Mouse (Mus musculus) G1E (cell line): ENCODE measurements around the gene Hoxc5.

ENCODE experiments used
- CTCF ChIP-seq: IDR thresholded peaks from 2 replicates; pipeline ENCODE4 v1.5.1; 2012; ENCODE audit warnings: low read depth, low read length, inconsistent platforms, mixed read lengths
- GATA1 ChIP-seq: IDR thresholded peaks from 2 replicates; pipeline ENCODE4 v1.6.1; 2012; ENCODE audit warnings: borderline replicate concordance, low read length, inconsistent platforms, mixed read lengths
- POLR2AphosphoS5 ChIP-seq: IDR thresholded peaks from 2 replicates; pipeline ENCODE4 v1.6.1; 2012; ENCODE audit warnings: low read depth, low read length, inconsistent platforms; ENCODE audit not compliant: insufficient replicate concordance

DNA sequence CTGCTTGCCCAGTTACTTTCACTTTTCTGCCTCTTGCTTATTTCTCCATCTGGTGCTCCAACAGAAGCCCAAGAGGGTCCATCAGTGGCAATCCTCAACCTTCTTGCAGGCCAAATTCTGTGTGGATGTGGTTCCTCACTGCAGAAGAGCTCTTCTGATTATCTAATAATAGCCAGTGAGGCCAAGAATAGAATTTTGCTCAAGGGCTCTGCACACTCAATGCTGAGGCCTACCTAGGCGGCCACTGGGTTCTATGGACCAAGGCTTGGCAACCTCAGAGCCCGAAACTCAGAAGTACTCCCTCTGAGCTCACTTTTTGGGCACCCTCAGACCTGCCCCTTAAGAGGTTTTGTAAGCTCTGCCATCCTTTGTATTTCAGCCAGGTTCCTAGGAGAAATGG, 34.1 kb downstream of the Hoxc5 start:
- TF ChIP-seq CTCF (no peak), POLR2AphosphoS5 (no peak), GATA1 (no peak)
